Mouse (Mus musculus) adrenal gland, postnatal 36 days (tissue): Measurements from ENCODE around the gene Dock3. TPM values are rescaled to one million over a fixed set of nuclear protein-coding genes. Genes with fewer than 3 reads are reported as not detected.
A peak's percentile ranks its signal among the peaks of the same experiment; 100 is the strongest.

Source experiments
- DNase-seq, 2 experiments: peaks; one replicate each; pipeline ENCODE4 v3.0.0; 2021; ENCODE audit warnings: mixed read lengths in 1 of 2
- total RNA-seq, 2 experiments: library from RNA; stranded (reverse); gene quantifications; 2 replicates each; pipeline ENCODE4 v1.2.3; 2021

Gene Dock3
- total RNA-seq, 2 experiments from 2014 or later = 4.3 to 4.6 TPM

GRCm38 (mm10) chr9:107027586-107027985, 204.1 kb downstream of the Dock3 start:
- no peak for DNase-seq

- DNase-seq = no peak
Measured at GRCm38 (mm10) chr9:107009841-107010240, 221.9 kb downstream of the Dock3 start.

GRCm38 (mm10) chr9:107003187-107003586, 228.5 kb downstream of the Dock3 start:
- no peak for DNase-seq

- no peak for DNase-seq
Measured at GRCm38 (mm10) chr9:106970742-106971141, 261.0 kb downstream of the Dock3 start.

- no peak for DNase-seq
Measured at GRCm38 (mm10) chr9:106958452-106958851, 273.3 kb downstream of the Dock3 start.

- DNase-seq = no peak
Measured at GRCm38 (mm10) chr9:106955486-106955885, 276.2 kb downstream of the Dock3 start.

GRCm38 (mm10) chr9:106934998-106935397, 296.7 kb downstream of the Dock3 start:
- no peak for DNase-seq

- no peak for DNase-seq
Measured at GRCm38 (mm10) chr9:106914878-106915277, 316.8 kb downstream of the Dock3 start.

GRCm38 (mm10) chr9:106913759-106914158, 317.9 kb downstream of the Dock3 start:
- no peak for DNase-seq

- DNase-seq = no peak
Measured at GRCm38 (mm10) chr9:106911624-106912023, 320.1 kb downstream of the Dock3 start.

GRCm38 (mm10) chr9:106908715-106909114, 323.0 kb downstream of the Dock3 start:
- no peak for DNase-seq

- DNase-seq = no peak
Measured at GRCm38 (mm10) chr9:106908174-106908573, 323.5 kb downstream of the Dock3 start.

- DNase-seq = no peak
Measured at GRCm38 (mm10) chr9:106906597-106906996, 325.1 kb downstream of the Dock3 start.

GRCm38 (mm10) chr9:106903791-106904134, 327.9 kb downstream of the Dock3 start:
- peak; percentile 28 to 66 for DNase-seq

GRCm38 (mm10) chr9:106903099-106903790, 328.5 kb downstream of the Dock3 start:
- no peak for DNase-seq

GRCm38 (mm10) chr9:106901596-106901995, 330.1 kb downstream of the Dock3 start:
- no peak for DNase-seq

- peak; percentile 43 to 47 for DNase-seq
Measured at GRCm38 (mm10) chr9:106898901-106899300, 332.8 kb downstream of the Dock3 start.

GRCm38 (mm10) chr9:106893327-106893726, 338.4 kb downstream of the Dock3 start:
- no peak for DNase-seq

GRCm38 (mm10) chr9:106892552-106892875, 339.2 kb downstream of the Dock3 start:
- no peak for DNase-seq

- peak; percentile 98 to 99 for DNase-seq
Measured at GRCm38 (mm10) chr9:106891829-106892551, 339.7 kb downstream of the Dock3 start, which contains the start of gene Manf. Gene Manf, minus strand, starts transcription at chr9:106891979.

GRCm38 (mm10) chr9:106891341-106891741, 340.4 kb downstream of the Dock3 start:
- DNase-seq = no peak

GRCm38 (mm10) chr9:106890496-106891240, 341.0 kb downstream of the Dock3 start:
- peak; percentile 74 to 79 for DNase-seq

GRCm38 (mm10) chr9:106889321-106889720, 342.4 kb downstream of the Dock3 start:
- no peak for DNase-seq
